Mouse (Mus musculus): ENCODE measurements around the gene Ahcyl1. TPM values are rescaled to one million over a fixed set of nuclear protein-coding genes. Genes with fewer than 3 reads are reported as not detected.

Ahcyl1 gene
- polyA plus RNA-seq, 1 experiment from 2014 or later, result 43.6 TPM

DNA sequence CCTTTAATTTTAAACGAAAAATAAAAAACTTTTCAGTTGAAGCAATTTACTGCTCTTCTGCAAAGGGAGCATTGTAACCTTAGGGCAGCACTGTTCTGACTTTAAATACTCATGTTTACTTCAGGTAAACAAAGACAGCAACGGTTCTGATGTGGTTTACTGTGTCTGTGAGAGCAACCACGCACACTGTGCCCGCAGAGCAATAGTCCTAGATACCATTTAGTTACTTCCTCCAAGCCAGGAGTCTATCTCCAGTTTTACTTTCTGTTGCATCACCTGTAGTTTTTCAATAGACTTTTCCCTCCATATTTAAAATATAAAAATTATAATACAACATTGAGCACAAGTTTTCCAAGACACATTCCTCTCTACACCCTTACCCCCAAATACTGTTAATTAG, 25.9 kb downstream of the Ahcyl1 start:
- Histone ChIP-seq H3K4me2 (ENCODE audit: low read depth, low read length) (no peak overlapping the region), H3K4me3 (ENCODE audit: low read length) (no peak overlapping the region), H3K27ac (ENCODE audit: low read length) (no peak overlapping the region), H3K27me3 (replicated peaks; ENCODE audit: control insufficient read depth, insufficient read depth, low read length) (no peaks in the 10 kb centered on the region), H3K9me3 (ENCODE audit: control insufficient read depth, low read length) (no peaks in the 10 kb centered on the region), H3K36me3 (ENCODE audit: control insufficient read depth, insufficient read depth, low read length) (peaks cover 26% of the 10 kb centered on the region), H3K4me1 (ENCODE audit: control insufficient read depth, insufficient read depth, low read length) (no peaks in the 10 kb centered on the region), H3K9ac (ENCODE audit: low read depth, low read length) (no peak overlapping the region)
- WGBS, result 61% methylated on average over 4 of the region's 4 CpGs
- no peak for ATAC-seq

DNA sequence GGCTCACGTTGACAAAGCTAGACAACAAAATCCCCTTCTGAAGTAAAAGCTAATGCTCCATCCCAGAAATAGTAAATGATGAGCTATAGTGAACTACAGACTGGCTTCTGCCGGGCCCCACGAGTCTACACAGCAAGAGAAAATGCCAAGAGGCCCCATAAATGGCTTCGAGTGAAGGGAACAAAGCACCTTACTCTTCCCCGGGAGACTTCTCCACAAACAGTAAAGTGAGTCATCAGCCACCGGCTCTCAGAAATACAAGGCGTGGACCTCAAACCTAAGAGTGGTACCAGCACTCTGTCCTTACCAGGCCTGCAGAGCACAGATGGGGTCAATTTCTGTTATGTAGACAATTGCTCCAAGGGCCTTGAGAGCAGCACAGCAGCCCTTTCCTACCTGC, 27.6 kb downstream of the Ahcyl1 start:
- Histone ChIP-seq H3K4me3 (ENCODE audit: low read length) (no peak overlapping the region), H3K27ac (ENCODE audit: low read length) (no peak overlapping the region), H3K9ac (ENCODE audit: low read depth, low read length) (no peak overlapping the region), H3K4me2 (ENCODE audit: low read depth, low read length) (no peak overlapping the region), H3K36me3 (ENCODE audit: control insufficient read depth, insufficient read depth, low read length) (peaks cover 19% of the 10 kb centered on the region), H3K9me3 (ENCODE audit: control insufficient read depth, low read length) (no peaks in the 10 kb centered on the region), H3K4me1 (ENCODE audit: control insufficient read depth, insufficient read depth, low read length) (no peaks in the 10 kb centered on the region), H3K27me3 (replicated peaks; ENCODE audit: control insufficient read depth, insufficient read depth, low read length) (no peaks in the 10 kb centered on the region)
- no peak for ATAC-seq
- WGBS, result 84% methylated on average over 7 of the region's 7 CpGs

DNA sequence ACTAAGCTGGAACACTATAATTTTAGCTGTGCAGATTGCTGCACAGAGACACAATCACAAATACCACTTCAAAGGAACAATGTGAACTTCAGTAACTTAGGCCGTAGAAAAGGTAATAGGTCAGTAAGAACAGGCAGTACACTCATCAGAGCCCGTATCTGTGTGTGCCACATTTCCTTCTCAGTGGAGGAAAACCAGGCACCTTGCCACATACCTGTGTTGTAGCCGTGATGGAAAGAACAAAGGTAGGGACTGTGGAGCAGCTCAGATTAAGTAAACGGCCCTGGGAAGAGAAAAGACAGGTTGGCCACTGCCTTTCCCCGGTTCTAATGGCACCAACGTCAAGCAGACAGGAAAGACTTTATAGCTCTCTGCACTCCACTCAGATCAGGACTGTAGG, 28.9 kb downstream of the Ahcyl1 start:
- Histone ChIP-seq H3K9ac (ENCODE audit: low read depth, low read length) (no peak overlapping the region), H3K4me3 (ENCODE audit: low read length) (no peak overlapping the region), H3K4me2 (ENCODE audit: low read depth, low read length) (no peak overlapping the region), H3K36me3 (ENCODE audit: control insufficient read depth, insufficient read depth, low read length) (peaks cover 19% of the 10 kb centered on the region), H3K9me3 (ENCODE audit: control insufficient read depth, low read length) (no peaks in the 10 kb centered on the region), H3K27me3 (replicated peaks; ENCODE audit: control insufficient read depth, insufficient read depth, low read length) (no peaks in the 10 kb centered on the region), H3K27ac (ENCODE audit: low read length) (no peak overlapping the region), H3K4me1 (ENCODE audit: control insufficient read depth, insufficient read depth, low read length) (no peaks in the 10 kb centered on the region)
- no peak for ATAC-seq
- 71% methylated on average over 6 of the region's 6 CpGs for WGBS

DNA sequence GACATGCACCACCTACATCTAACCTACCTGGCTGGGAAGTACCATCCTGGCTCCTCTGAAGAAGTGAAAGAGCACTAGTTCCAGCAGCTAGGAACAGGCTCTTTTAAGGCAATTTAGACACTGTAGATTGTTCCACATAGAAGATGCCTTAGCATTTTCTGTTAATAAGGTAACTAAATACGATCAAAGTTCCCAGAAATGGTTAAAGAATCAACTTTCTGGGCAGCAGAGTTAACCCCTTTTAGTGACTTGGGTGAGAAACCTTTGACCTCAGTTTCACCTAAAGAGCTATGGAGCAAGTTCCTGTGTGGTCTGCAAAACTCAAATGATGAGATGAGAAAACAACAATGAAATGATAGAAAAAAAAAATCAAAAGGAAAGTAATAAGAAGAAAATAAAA, 31.7 kb downstream of the Ahcyl1 start:
- Histone ChIP-seq H3K4me2 (ENCODE audit: low read depth, low read length) (no peak overlapping the region), H3K9ac (ENCODE audit: low read depth, low read length) (no peak overlapping the region), H3K4me1 (ENCODE audit: control insufficient read depth, insufficient read depth, low read length) (no peaks in the 10 kb centered on the region), H3K27ac (ENCODE audit: low read length) (no peak overlapping the region), H3K9me3 (ENCODE audit: control insufficient read depth, low read length) (no peaks in the 10 kb centered on the region), H3K4me3 (ENCODE audit: low read length) (no peak overlapping the region), H3K27me3 (replicated peaks; ENCODE audit: control insufficient read depth, insufficient read depth, low read length) (no peaks in the 10 kb centered on the region), H3K36me3 (ENCODE audit: control insufficient read depth, insufficient read depth, low read length) (peaks cover 19% of the 10 kb centered on the region)
- WGBS, result 91% methylated on average over 1 of the region's 1 CpGs
- ATAC-seq, result no peak

DNA sequence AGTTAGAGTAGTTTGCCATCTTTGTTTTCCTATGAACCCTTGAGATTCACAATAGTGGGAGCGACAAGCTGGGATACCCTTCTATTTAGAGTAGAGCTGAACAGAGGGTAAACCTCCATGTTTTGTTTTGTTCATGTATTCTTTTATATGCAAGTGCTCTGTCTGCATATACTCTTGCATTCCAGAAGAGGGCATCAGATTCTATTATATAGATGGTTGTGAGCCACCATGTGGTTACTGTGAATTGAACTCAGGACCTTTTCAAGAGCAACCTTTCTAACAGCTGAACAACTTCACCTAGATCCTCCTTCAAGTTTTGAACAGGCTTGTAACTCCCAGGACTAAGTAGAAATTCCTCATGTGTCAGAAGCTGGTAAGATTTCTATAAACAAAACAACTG, 37.4 kb downstream of the Ahcyl1 start:
- ATAC-seq, result no peak

DNA sequence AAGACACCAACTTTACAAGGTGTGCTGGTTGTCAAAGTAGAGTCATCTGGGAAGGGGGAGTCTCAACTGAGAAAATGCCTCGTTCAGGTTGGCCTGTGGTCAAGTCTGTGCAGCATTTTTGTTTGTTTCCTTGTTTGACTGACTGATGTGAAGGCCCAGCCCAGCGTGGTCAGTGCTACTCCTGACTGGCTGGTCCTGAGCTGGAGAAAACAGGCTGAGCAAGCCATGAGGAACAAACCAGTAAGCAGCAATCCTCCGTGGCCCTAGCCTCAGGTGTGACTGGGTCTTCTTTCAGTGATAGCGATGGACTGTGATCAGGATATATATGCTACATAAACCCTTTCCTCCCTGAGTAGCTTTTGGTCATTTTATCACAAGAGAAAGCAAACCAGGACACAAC, 39.5 kb downstream of the Ahcyl1 start:
- no peaks in the 10 kb centered on the region for H3K9me3 ChIP-seq (ENCODE audit: control insufficient read depth, low read length)
- H3K27ac ChIP-seq (ENCODE audit: low read length), result no peak overlapping the region
- 67% methylated on average over 4 of the region's 4 CpGs for WGBS
- no peaks in the 10 kb centered on the region for H3K4me1 ChIP-seq (ENCODE audit: control insufficient read depth, insufficient read depth, low read length)
- H3K4me3 ChIP-seq (ENCODE audit: low read length), result no peak overlapping the region
- ATAC-seq, result no peak
- no peaks in the 10 kb centered on the region for H3K27me3 ChIP-seq (replicated peaks; ENCODE audit: control insufficient read depth, insufficient read depth, low read length)
- no peak overlapping the region for H3K4me2 ChIP-seq (ENCODE audit: low read depth, low read length)
- no peak overlapping the region for H3K9ac ChIP-seq (ENCODE audit: low read depth, low read length)
- H3K36me3 ChIP-seq (ENCODE audit: control insufficient read depth, insufficient read depth, low read length), result 0 out of 2 replicates have a peak, but pooled peaks cover 4% of the 10 kb centered on the region

More for the DNA sequence above, 37.4 kb downstream of the Ahcyl1 start:
- no peaks in the 10 kb centered on the region for H3K27me3 ChIP-seq (replicated peaks; ENCODE audit: control insufficient read depth, insufficient read depth, low read length)
- H3K4me2 ChIP-seq (ENCODE audit: low read depth, low read length), result no peak overlapping the region
- 0 out of 2 replicates have a peak, but pooled peaks cover 6% of the 10 kb centered on the region for H3K36me3 ChIP-seq (ENCODE audit: control insufficient read depth, insufficient read depth, low read length)
- no peak overlapping the region for H3K4me3 ChIP-seq (ENCODE audit: low read length)
- H3K9ac ChIP-seq (ENCODE audit: low read depth, low read length), result no peak overlapping the region
- no peaks in the 10 kb centered on the region for H3K4me1 ChIP-seq (ENCODE audit: control insufficient read depth, insufficient read depth, low read length)
- H3K9me3 ChIP-seq (ENCODE audit: control insufficient read depth, low read length), result no peaks in the 10 kb centered on the region
- no peak overlapping the region for H3K27ac ChIP-seq (ENCODE audit: low read length)
- 91% methylated on average over 1 of the region's 1 CpGs for WGBS

DNA sequence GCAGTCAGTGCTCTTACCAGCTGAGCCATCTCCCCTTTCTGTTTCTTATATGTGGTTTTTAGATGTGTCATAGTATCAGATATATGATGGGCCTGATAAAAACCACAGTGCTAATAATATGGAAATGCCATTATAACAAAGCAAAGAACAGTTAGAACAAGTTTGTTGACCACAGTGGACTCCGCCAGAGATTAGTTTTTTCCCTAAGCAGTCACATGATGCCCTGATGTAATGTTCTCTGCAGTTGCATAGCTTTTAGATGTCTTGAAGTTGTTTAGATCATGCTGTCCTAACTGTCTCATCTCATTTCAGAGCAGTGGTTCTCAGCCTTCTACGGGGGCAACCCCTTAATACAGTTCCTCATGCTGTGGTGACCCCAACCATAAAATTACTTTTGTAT, 40.2 kb downstream of the Ahcyl1 start:
- H3K27ac ChIP-seq (ENCODE audit: low read length), result no peak overlapping the region
- ATAC-seq, result no peak
- H3K27me3 ChIP-seq (replicated peaks; ENCODE audit: control insufficient read depth, insufficient read depth, low read length), result no peaks in the 10 kb centered on the region
- 0 out of 2 replicates have a peak, but pooled peaks cover 2% of the 10 kb centered on the region for H3K36me3 ChIP-seq (ENCODE audit: control insufficient read depth, insufficient read depth, low read length)
- H3K4me1 ChIP-seq (ENCODE audit: control insufficient read depth, insufficient read depth, low read length), result no peaks in the 10 kb centered on the region
- no peak overlapping the region for H3K4me3 ChIP-seq (ENCODE audit: low read length)
- no peaks in the 10 kb centered on the region for H3K9me3 ChIP-seq (ENCODE audit: control insufficient read depth, low read length)
- H3K4me2 ChIP-seq (ENCODE audit: low read depth, low read length), result no peak overlapping the region
- no peak overlapping the region for H3K9ac ChIP-seq (ENCODE audit: low read depth, low read length)
- 80% methylated on average over 2 of the region's 2 CpGs for WGBS

DNA sequence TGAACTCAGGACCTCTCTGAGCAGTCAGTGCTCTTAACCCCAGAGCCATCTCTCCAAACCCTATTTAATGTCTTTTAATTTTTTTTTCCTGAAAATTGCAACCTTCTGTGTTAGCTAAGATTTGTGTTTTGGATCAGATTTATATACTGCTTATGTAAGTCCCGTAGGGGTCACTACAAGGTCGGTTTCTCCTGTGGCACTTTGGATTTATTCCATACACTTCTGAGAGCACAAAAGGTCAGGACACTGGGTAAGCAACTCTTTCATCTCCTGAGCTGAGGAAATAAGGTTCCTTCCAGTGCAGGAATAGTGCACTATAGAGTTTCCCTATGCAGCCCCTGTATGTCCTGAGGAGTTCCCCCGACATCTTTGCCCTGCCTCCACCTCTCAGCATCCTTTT, 40.9 kb downstream of the Ahcyl1 start:
- H3K27ac ChIP-seq (ENCODE audit: low read length), result no peak overlapping the region
- 53% methylated on average over 3 of the region's 3 CpGs for WGBS
- ATAC-seq, result no peak

DNA sequence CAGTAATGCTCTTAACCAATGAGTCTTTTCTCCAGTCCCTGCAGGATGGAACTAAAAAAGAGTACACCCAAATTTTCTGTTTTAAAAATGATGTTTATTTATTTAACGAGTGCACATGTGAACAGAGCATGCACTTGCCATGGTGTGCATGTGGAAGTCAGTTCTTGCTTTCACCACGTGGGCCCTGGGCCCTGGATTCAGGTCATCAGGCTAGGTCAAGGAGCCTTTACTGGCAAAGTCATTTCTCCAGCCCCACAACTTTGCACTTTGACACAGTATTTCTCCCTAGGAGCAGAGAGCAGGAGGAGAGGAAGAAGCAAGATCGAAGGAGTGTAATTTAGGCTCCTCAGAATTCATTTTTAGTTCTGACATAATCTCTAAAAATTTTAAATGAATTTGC, 41.5 kb downstream of the Ahcyl1 start:
- H3K4me2 ChIP-seq (ENCODE audit: low read depth, low read length), result no peak overlapping the region
- no peak overlapping the region for H3K27ac ChIP-seq (ENCODE audit: low read length)
- ATAC-seq, result no peak
- H3K27me3 ChIP-seq (replicated peaks; ENCODE audit: control insufficient read depth, insufficient read depth, low read length), result no peaks in the 10 kb centered on the region
- WGBS, result 74% methylated on average over 3 of the region's 3 CpGs
- no peak overlapping the region for H3K4me3 ChIP-seq (ENCODE audit: low read length)
- H3K36me3 ChIP-seq (ENCODE audit: control insufficient read depth, insufficient read depth, low read length), result no peaks in the 10 kb centered on the region
- H3K9ac ChIP-seq (ENCODE audit: low read depth, low read length), result no peak overlapping the region
- H3K9me3 ChIP-seq (ENCODE audit: control insufficient read depth, low read length), result no peaks in the 10 kb centered on the region
- H3K4me1 ChIP-seq (ENCODE audit: control insufficient read depth, insufficient read depth, low read length), result no peaks in the 10 kb centered on the region

More for the DNA sequence above, 40.9 kb downstream of the Ahcyl1 start:
- Histone ChIP-seq H3K4me2 (ENCODE audit: low read depth, low read length) (no peak overlapping the region), H3K36me3 (ENCODE audit: control insufficient read depth, insufficient read depth, low read length) (no peaks in the 10 kb centered on the region), H3K9ac (ENCODE audit: low read depth, low read length) (no peak overlapping the region), H3K4me1 (ENCODE audit: control insufficient read depth, insufficient read depth, low read length) (no peaks in the 10 kb centered on the region), H3K9me3 (ENCODE audit: control insufficient read depth, low read length) (no peaks in the 10 kb centered on the region), H3K4me3 (ENCODE audit: low read length) (no peak overlapping the region), H3K27me3 (replicated peaks; ENCODE audit: control insufficient read depth, insufficient read depth, low read length) (no peaks in the 10 kb centered on the region)

DNA sequence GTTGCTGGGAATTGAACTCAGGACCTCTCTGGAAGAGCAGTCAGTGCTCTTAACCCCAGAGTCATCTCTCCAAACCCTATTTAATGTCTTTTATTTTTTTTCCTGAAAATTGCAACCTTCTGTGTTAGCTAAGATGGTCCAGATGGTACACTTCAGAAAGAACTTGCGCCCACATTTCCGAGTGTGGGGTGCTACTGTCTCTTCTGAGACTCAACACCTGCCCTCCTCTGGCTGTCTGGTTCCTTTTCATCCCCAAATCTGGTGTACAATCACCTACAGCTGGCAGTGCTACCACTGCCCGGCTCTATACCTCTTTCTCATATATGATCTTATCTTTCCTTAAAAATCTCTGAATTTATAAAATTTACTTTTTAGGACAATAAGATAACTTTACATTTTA, 43.4 kb downstream of the Ahcyl1 start:
- WGBS, result 93% methylated on average over 3 of the region's 3 CpGs
- no peak for ATAC-seq

More for the DNA sequence above, 43.4 kb downstream of the Ahcyl1 start:
- Histone ChIP-seq H3K9me3 (ENCODE audit: control insufficient read depth, low read length) (no peaks in the 10 kb centered on the region), H3K4me3 (ENCODE audit: low read length) (no peak overlapping the region), H3K36me3 (ENCODE audit: control insufficient read depth, insufficient read depth, low read length) (no peaks in the 10 kb centered on the region), H3K4me1 (ENCODE audit: control insufficient read depth, insufficient read depth, low read length) (no peaks in the 10 kb centered on the region), H3K9ac (ENCODE audit: low read depth, low read length) (no peak overlapping the region), H3K4me2 (ENCODE audit: low read depth, low read length) (no peak overlapping the region), H3K27me3 (replicated peaks; ENCODE audit: control insufficient read depth, insufficient read depth, low read length) (no peaks in the 10 kb centered on the region), H3K27ac (ENCODE audit: low read length) (no peak overlapping the region)
